Mouse (Mus musculus) heart, embryonic 15.5 days (tissue): ENCODE measurements around the gene Pdzrn3. TPM values are rescaled to one million over a fixed set of nuclear protein-coding genes. Genes with fewer than 3 reads are reported as not detected.

ENCODE experiments used
- ATAC-seq: fragments of 200-750 bp; cut with Nextera tagmentation; replicated peaks from 2 replicates; pipeline ENCODE4 v1.8.0; 2017; ENCODE audit warnings: low read depth, moderate TSS enrichment; ENCODE audit not compliant: insufficient number of reproducible peaks, insufficient read depth, low FRiP score
- H3K27ac ChIP-seq: fragments of 300-500 bp; sonication (generic); 2 replicates; pipeline ENCODE4 v1.5.1; 2015; ENCODE audit warnings: mild to moderate bottlenecking, inconsistent platforms
- H3K27me3 ChIP-seq: fragments of 300-500 bp; sonication (generic); 2 replicates; pipeline ENCODE4 v1.6.1; 2015; ENCODE audit warnings: inconsistent platforms
- H3K36me3 ChIP-seq: fragments of 300-500 bp; sonication (generic); 2 replicates; pipeline ENCODE4 v1.6.1; 2015; ENCODE audit warnings: mild to moderate bottlenecking, inconsistent platforms
- H3K4me1 ChIP-seq: fragments of 300-500 bp; sonication (generic); replicated peaks from 2 replicates; pipeline ENCODE4 v1.6.1; 2015; ENCODE audit warnings: inconsistent platforms
- H3K4me2 ChIP-seq: fragments of 300-500 bp; sonication (generic); 2 replicates; pipeline ENCODE4 v1.6.1; 2015; ENCODE audit warnings: inconsistent platforms, mild to moderate bottlenecking, moderate library complexity
- H3K4me3 ChIP-seq: fragments of 300-500 bp; sonication (generic); 2 replicates; pipeline ENCODE4 v1.5.1; 2015; ENCODE audit warnings: mild to moderate bottlenecking, inconsistent platforms
- H3K9ac ChIP-seq: fragments of 300-500 bp; sonication (generic); 2 replicates; pipeline ENCODE4 v1.6.1; 2015; ENCODE audit warnings: mild to moderate bottlenecking, inconsistent platforms
- H3K9me3 ChIP-seq: fragments of 300-500 bp; sonication (generic); replicated peaks from 2 replicates; pipeline ENCODE4 v1.6.1; 2016; ENCODE audit warnings: inconsistent platforms
- WGBS: fragments of 180-500 bp; shearing (Covaris S2); methylation state at CpG from one replicate; pipeline ENCODE4 v1.1.7; 2015; ENCODE audit warnings: mixed read lengths; 5-methylcytosine and 5-hydroxymethylcytosine counted together
- polyA plus RNA-seq: library from polyadenylated mRNA; unstranded; fragments of >200 nt; fragmentation: Nextera tagmentation; extraction: Ambion mirVana; gene quantifications from 2 replicates; pipeline ENCODE4 v1.2.1, GENCODE M21; 2015

Pdzrn3 gene
- polyA plus RNA-seq, 1 experiment from 2014 or later: 12.8 TPM

GRCm38 (mm10) chr6:101272256-101272655, 105.4 kb downstream of the Pdzrn3 start:
- Histone ChIP-seq H3K4me3 (0 out of 2 replicates have a peak overlapping the region, but pooled peaks have one; percentile 6), H3K36me3 (peaks cover 3% of the 10 kb centered on the region; the same call in 1 of the 2 replicates), H3K27ac (peak overlapping the region; percentile 85), H3K4me2 (peak overlapping the region; percentile 44), H3K9me3 (no peaks in the 10 kb centered on the region), H3K9ac (no peak overlapping the region), H3K27me3 (no peaks in the 10 kb centered on the region), H3K4me1 (peaks cover 88% of the 10 kb centered on the region)
- 32% methylated on average over 4 of the region's 4 CpGs for WGBS
- ATAC-seq: no peak

- peak overlapping the region; percentile 44 for H3K4me2 ChIP-seq
- peak; percentile 76 for ATAC-seq
- 19% methylated on average over 15 of the region's 15 CpGs for WGBS
- no peaks in the 10 kb centered on the region for H3K27me3 ChIP-seq
- peaks cover 91% of the 10 kb centered on the region for H3K4me1 ChIP-seq
- H3K36me3 ChIP-seq: no peaks in the 10 kb centered on the region
- no peak overlapping the region; the same call in 1 of the 2 replicates for H3K9ac ChIP-seq
- no peaks in the 10 kb centered on the region for H3K9me3 ChIP-seq
- peak overlapping the region; percentile 85 for H3K27ac ChIP-seq
- 0 out of 2 replicates have a peak overlapping the region, but pooled peaks have one; percentile 6 for H3K4me3 ChIP-seq
Measured at GRCm38 (mm10) chr6:101271378-101272135, 106.1 kb downstream of the Pdzrn3 start.

GRCm38 (mm10) chr6:101270095-101270826, 107.4 kb downstream of the Pdzrn3 start:
- Histone ChIP-seq H3K4me3 (no peak overlapping the region), H3K4me2 (no peak overlapping the region), H3K36me3 (no peaks in the 10 kb centered on the region), H3K4me1 (peaks cover 91% of the 10 kb centered on the region), H3K9ac (no peak overlapping the region), H3K27ac (peak overlapping the region; percentile 85), H3K27me3 (no peaks in the 10 kb centered on the region), H3K9me3 (no peaks in the 10 kb centered on the region)
- no peak for ATAC-seq
- WGBS: 45% methylated on average over 7 of the region's 7 CpGs

GRCm38 (mm10) chr6:101269335-101270094, 108.2 kb downstream of the Pdzrn3 start:
- Histone ChIP-seq H3K27ac (peak overlapping the region; percentile 85), H3K9me3 (no peaks in the 10 kb centered on the region), H3K36me3 (no peaks in the 10 kb centered on the region), H3K27me3 (no peaks in the 10 kb centered on the region), H3K9ac (no peak overlapping the region), H3K4me3 (no peak overlapping the region), H3K4me2 (no peak overlapping the region), H3K4me1 (peaks cover 89% of the 10 kb centered on the region)
- ATAC-seq: no peak
- WGBS: 63% methylated on average over 10 of the region's 10 CpGs

GRCm38 (mm10) chr6:101268266-101268665, 109.4 kb downstream of the Pdzrn3 start:
- no peak overlapping the region for H3K27ac ChIP-seq
- no peaks in the 10 kb centered on the region for H3K27me3 ChIP-seq
- no peak overlapping the region for H3K4me3 ChIP-seq
- ATAC-seq: no peak
- WGBS: 53% methylated on average over 1 of the region's 1 CpGs
- no peaks in the 10 kb centered on the region for H3K9me3 ChIP-seq
- no peak overlapping the region for H3K4me2 ChIP-seq
- H3K4me1 ChIP-seq: peaks cover 79% of the 10 kb centered on the region
- H3K9ac ChIP-seq: no peak overlapping the region
- no peaks in the 10 kb centered on the region for H3K36me3 ChIP-seq

- H3K36me3 ChIP-seq: no peaks in the 10 kb centered on the region
- 14% methylated on average over 1 of the region's 1 CpGs for WGBS
- H3K9me3 ChIP-seq: no peaks in the 10 kb centered on the region
- no peaks in the 10 kb centered on the region for H3K27me3 ChIP-seq
- peak overlapping the region; percentile 29; the same call in 1 of the 2 replicates for H3K27ac ChIP-seq
- H3K4me3 ChIP-seq: no peak overlapping the region
- no peak overlapping the region for H3K9ac ChIP-seq
- H3K4me1 ChIP-seq: peaks cover 64% of the 10 kb centered on the region
- H3K4me2 ChIP-seq: no peak overlapping the region
- peak; percentile 51; the same call in 1 of the 2 replicates for ATAC-seq
Measured at GRCm38 (mm10) chr6:101266787-101267186, 110.9 kb downstream of the Pdzrn3 start.

- H3K4me3 ChIP-seq: no peak overlapping the region
- H3K27ac ChIP-seq: no peak overlapping the region
- no peak overlapping the region for H3K9ac ChIP-seq
- H3K4me2 ChIP-seq: no peak overlapping the region
- ATAC-seq: no peak
- H3K4me1 ChIP-seq: peaks cover 47% of the 10 kb centered on the region
- no peaks in the 10 kb centered on the region for H3K9me3 ChIP-seq
- no peaks in the 10 kb centered on the region for H3K36me3 ChIP-seq
- 53% methylated on average over 4 of the region's 4 CpGs for WGBS
- H3K27me3 ChIP-seq: no peaks in the 10 kb centered on the region
Measured at GRCm38 (mm10) chr6:101263544-101263943, 114.2 kb downstream of the Pdzrn3 start.

GRCm38 (mm10) chr6:101261513-101261912, 116.2 kb downstream of the Pdzrn3 start:
- no peak for ATAC-seq
- H3K4me3 ChIP-seq: no peak overlapping the region
- no peaks in the 10 kb centered on the region for H3K27me3 ChIP-seq
- H3K4me1 ChIP-seq: peaks cover 40% of the 10 kb centered on the region
- no peak overlapping the region for H3K4me2 ChIP-seq
- no peaks in the 10 kb centered on the region for H3K9me3 ChIP-seq
- no peak overlapping the region for H3K27ac ChIP-seq
- H3K9ac ChIP-seq: no peak overlapping the region
- 8% methylated on average over 4 of the region's 4 CpGs for WGBS
- no peaks in the 10 kb centered on the region for H3K36me3 ChIP-seq

- ATAC-seq: no peak
- WGBS: 35% methylated on average over 5 of the region's 5 CpGs
Measured at GRCm38 (mm10) chr6:101259411-101259810, 118.3 kb downstream of the Pdzrn3 start.

GRCm38 (mm10) chr6:101257418-101257817, 120.3 kb downstream of the Pdzrn3 start:
- ATAC-seq: no peak
- H3K4me1 ChIP-seq: peaks cover 41% of the 10 kb centered on the region
- H3K9ac ChIP-seq: no peak overlapping the region
- no peak overlapping the region for H3K4me3 ChIP-seq
- WGBS: 79% methylated on average over 6 of the region's 6 CpGs
- no peaks in the 10 kb centered on the region for H3K36me3 ChIP-seq
- H3K9me3 ChIP-seq: no peaks in the 10 kb centered on the region
- H3K4me2 ChIP-seq: no peak overlapping the region
- H3K27ac ChIP-seq: no peak overlapping the region
- no peaks in the 10 kb centered on the region for H3K27me3 ChIP-seq

More at GRCm38 (mm10) chr6:101259411-101259810, 118.3 kb downstream of the Pdzrn3 start:
- Histone ChIP-seq H3K9ac (no peak overlapping the region), H3K27ac (no peak overlapping the region), H3K9me3 (no peaks in the 10 kb centered on the region), H3K27me3 (no peaks in the 10 kb centered on the region), H3K4me3 (no peak overlapping the region), H3K4me2 (no peak overlapping the region), H3K36me3 (no peaks in the 10 kb centered on the region), H3K4me1 (peaks cover 31% of the 10 kb centered on the region)

- WGBS: 66% methylated on average over 4 of the region's 4 CpGs
- ATAC-seq: no peak
- no peaks in the 10 kb centered on the region for H3K36me3 ChIP-seq
- H3K9ac ChIP-seq: no peak overlapping the region
- no peak overlapping the region for H3K4me2 ChIP-seq
- H3K4me3 ChIP-seq: no peak overlapping the region
- no peaks in the 10 kb centered on the region for H3K27me3 ChIP-seq
- H3K9me3 ChIP-seq: no peaks in the 10 kb centered on the region
- no peak overlapping the region for H3K27ac ChIP-seq
- peaks cover 61% of the 10 kb centered on the region for H3K4me1 ChIP-seq
Measured at GRCm38 (mm10) chr6:101254652-101255051, 123.0 kb downstream of the Pdzrn3 start.
